Mouse (Mus musculus): ENCODE measurements around the gene Lhfpl2. TPM values are rescaled to one million over a fixed set of nuclear protein-coding genes. Genes with fewer than 3 reads are reported as not detected.
A peak's percentile ranks its signal among the peaks of the same experiment; 100 is the strongest.

The Lhfpl2 gene
- polyA plus RNA-seq, 1 experiment from 2014 or later: 10.2 TPM

DNA sequence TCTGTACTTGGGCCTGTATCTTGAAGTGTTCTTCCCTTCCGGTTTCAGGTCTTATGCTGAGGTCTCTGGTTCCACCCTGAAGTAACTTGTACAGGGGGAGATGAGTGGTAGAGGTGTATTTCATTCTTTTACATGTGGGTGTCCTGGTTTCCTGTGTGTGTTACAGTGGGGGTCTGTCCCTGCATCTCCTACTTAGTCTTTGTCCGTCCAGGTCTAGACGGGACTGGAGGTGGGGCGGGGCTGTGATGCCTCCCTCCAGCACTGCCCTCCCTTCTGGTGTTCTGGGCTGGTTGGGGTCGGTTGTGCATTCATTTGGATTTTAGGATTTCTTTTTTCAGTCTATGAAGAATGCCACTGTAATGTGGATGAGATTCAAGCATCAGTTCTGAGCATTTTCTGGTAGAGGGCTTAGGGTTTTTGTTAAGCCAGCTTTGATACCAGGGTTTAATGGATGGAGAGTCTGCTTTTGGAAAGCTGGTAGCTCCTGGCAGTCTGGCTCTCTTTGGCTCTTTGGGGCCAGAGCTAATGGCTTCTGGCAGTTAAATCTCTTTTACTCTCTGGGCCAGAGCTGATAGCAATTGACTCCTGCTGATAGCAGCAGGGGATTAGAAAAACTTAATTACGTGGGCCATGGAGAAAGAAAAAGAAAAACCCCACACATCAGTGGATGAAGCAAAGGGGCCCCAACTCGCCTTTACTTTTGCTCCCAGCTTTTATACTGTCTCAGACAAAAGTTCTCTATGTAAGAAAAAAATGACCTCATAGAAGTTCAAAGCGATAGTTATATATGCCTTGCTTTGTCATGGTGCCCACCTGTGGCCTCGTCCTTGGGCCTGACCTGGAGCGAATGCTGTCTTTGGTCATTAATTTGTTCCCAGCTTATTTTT lies 130.8 kb downstream of the Lhfpl2 start:
- Histone ChIP-seq H3K9me3 (ENCODE audit: control insufficient read depth) (no peaks in the 10 kb centered on the region), H3K4me3 (ENCODE audit: low read depth, low read length) (no peak overlapping the region)
- WGBS: 73% methylated on average over 10 of the region's 10 CpGs

DNA sequence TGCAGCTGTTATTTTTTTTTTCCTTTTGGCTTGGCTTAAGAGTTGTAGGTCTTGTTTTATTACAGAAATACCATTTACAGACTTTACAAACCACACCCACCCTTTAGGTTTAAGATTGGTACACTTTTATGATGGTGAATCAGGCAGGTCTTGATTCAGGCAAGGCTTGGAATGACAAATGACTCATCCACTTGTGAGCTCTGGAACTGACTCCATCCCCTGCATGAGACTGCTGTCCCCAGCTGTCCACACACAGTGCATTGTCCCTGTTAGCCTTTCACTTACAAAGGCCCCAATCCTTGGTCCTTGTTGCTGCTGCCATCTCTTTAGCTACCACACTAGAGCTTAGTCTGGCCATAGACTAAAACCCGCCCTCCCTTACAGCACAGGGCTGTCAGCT lies 132.8 kb downstream of the Lhfpl2 start:
- H3K4me2 ChIP-seq (replicated peaks; ENCODE audit: low read depth): no peak overlapping the region
- 74% methylated on average over 1 of the region's 1 CpGs for WGBS
- no peak for TF ChIP-seq CTCF (IDR thresholded peaks at IDR 0.05; ENCODE audit: low read depth)
- ATAC-seq: peak; percentile 61
- no peaks in the 10 kb centered on the region for H3K36me3 ChIP-seq (ENCODE audit: control insufficient read depth, insufficient read depth)
- no peak overlapping the region for H3K4me3 ChIP-seq (ENCODE audit: low read depth, low read length)
- H3K9me3 ChIP-seq (ENCODE audit: control insufficient read depth): no peaks in the 10 kb centered on the region
- peak overlapping the region; percentile 60; the same call in 1 of the 2 replicates for H3K27ac ChIP-seq (ENCODE audit: low read depth, low read length)
- no peak overlapping the region for H3K9ac ChIP-seq (ENCODE audit: low read depth, low read length)
- no peaks in the 10 kb centered on the region for H3K27me3 ChIP-seq (replicated peaks; ENCODE audit: control insufficient read depth, insufficient read depth, low read length)
- H3K4me1 ChIP-seq (replicated peaks; ENCODE audit: control insufficient read depth, insufficient read depth, low read length): peaks cover 18% of the 10 kb centered on the region

More for the DNA sequence above, 130.8 kb downstream of the Lhfpl2 start:
- TF ChIP-seq CTCF (IDR thresholded peaks at IDR 0.05; ENCODE audit: low read depth): no peak
- Histone ChIP-seq H3K27ac (ENCODE audit: low read depth, low read length) (no peak overlapping the region), H3K36me3 (ENCODE audit: control insufficient read depth, insufficient read depth) (no peaks in the 10 kb centered on the region), H3K4me1 (replicated peaks; ENCODE audit: control insufficient read depth, insufficient read depth, low read length) (peaks cover 18% of the 10 kb centered on the region), H3K9ac (ENCODE audit: low read depth, low read length) (no peak overlapping the region), H3K27me3 (replicated peaks; ENCODE audit: control insufficient read depth, insufficient read depth, low read length) (no peaks in the 10 kb centered on the region), H3K4me2 (replicated peaks; ENCODE audit: low read depth) (no peak overlapping the region)
- no peak for ATAC-seq

DNA sequence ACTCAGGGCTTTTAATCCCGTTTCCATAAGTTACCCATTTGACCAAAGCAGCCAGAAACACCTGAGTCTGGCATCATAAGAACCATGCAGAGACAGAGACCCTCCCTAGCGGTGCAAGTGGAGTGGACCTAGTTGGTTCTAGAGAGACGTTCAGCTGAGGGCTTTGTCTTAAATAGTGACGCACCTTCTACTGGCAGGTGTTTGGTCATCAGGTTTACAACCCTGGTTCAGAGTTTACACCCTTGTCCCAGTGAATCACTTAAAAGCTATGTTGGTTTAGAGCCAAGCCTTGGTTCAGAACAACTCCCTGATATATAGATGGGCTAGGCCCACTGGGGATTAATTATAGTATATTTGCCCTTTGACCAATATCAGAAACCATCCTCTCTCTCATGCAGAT lies 135.6 kb downstream of the Lhfpl2 start:
- H3K27me3 ChIP-seq (replicated peaks; ENCODE audit: control insufficient read depth, insufficient read depth, low read length): no peaks in the 10 kb centered on the region
- no peak overlapping the region for H3K9ac ChIP-seq (ENCODE audit: low read depth, low read length)
- no peak overlapping the region for H3K4me3 ChIP-seq (ENCODE audit: low read depth, low read length)
- H3K4me2 ChIP-seq (replicated peaks; ENCODE audit: low read depth): no peak overlapping the region
- no peak for TF ChIP-seq CTCF (IDR thresholded peaks at IDR 0.05; ENCODE audit: low read depth)
- peak overlapping the region; percentile 50; the same call in 1 of the 2 replicates for H3K27ac ChIP-seq (ENCODE audit: low read depth, low read length)
- no peaks in the 10 kb centered on the region for H3K9me3 ChIP-seq (ENCODE audit: control insufficient read depth)
- H3K4me1 ChIP-seq (replicated peaks; ENCODE audit: control insufficient read depth, insufficient read depth, low read length): peaks cover 18% of the 10 kb centered on the region
- ATAC-seq: peak; percentile 84
- no peaks in the 10 kb centered on the region for H3K36me3 ChIP-seq (ENCODE audit: control insufficient read depth, insufficient read depth)
- WGBS: 58% methylated on average over 4 of the region's 4 CpGs

DNA sequence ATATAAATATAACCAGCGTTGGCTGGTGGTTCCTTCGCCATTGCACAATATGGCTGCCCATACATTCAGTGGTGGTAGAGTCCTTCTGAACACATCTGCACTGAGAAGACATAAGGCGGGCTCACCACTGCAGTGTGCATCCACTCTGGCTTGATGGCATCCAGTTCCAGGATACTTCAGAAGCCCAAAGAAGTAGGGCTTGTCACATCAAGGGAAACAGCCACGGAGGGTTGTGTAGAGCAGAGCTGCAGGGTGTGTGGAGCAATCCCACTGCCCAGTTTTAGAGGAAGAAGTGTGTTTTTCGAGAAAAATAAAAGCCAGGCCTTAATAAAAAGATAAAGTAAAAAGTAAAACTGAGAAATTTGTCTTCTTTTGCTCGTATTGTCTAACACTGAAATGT lies 141.0 kb downstream of the Lhfpl2 start:
- Histone ChIP-seq H3K9ac (ENCODE audit: low read depth, low read length) (no peak overlapping the region), H3K4me2 (replicated peaks; ENCODE audit: low read depth) (no peak overlapping the region), H3K27ac (ENCODE audit: low read depth, low read length) (no peak overlapping the region), H3K4me1 (replicated peaks; ENCODE audit: control insufficient read depth, insufficient read depth, low read length) (no peaks in the 10 kb centered on the region; the same call in 1 of the 2 replicates), H3K4me3 (ENCODE audit: low read depth, low read length) (no peak overlapping the region), H3K27me3 (replicated peaks; ENCODE audit: control insufficient read depth, insufficient read depth, low read length) (no peaks in the 10 kb centered on the region), H3K36me3 (ENCODE audit: control insufficient read depth, insufficient read depth) (no peaks in the 10 kb centered on the region), H3K9me3 (ENCODE audit: control insufficient read depth) (no peaks in the 10 kb centered on the region)
- ATAC-seq: no peak
- TF ChIP-seq CTCF (IDR thresholded peaks at IDR 0.05; ENCODE audit: low read depth): no peak
- 82% methylated on average over 6 of the region's 6 CpGs for WGBS

DNA sequence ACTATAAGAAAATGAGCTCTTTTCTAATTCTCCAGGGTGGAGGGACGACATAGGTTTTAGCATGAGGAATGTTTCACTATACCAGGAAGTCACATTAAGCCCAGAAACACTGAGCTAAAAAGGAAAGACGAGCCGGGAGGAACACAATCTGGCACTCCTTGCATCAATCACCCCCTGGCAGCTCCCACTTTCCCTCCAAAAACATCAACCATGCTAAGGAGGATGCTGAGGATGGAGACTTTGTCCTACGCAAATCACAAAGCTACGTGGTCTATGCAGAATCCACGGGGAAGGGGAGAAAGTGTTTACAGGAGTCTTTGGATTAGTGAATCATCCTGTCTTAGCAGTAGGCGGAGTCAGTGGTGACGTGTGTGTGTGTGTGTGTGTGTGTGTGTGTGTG lies 142.2 kb downstream of the Lhfpl2 start:
- no peak for ATAC-seq
- Histone ChIP-seq H3K36me3 (ENCODE audit: control insufficient read depth, insufficient read depth) (0 out of 2 replicates have a peak, but pooled peaks cover 4% of the 10 kb centered on the region), H3K4me2 (replicated peaks; ENCODE audit: low read depth) (no peak overlapping the region), H3K9me3 (ENCODE audit: control insufficient read depth) (no peaks in the 10 kb centered on the region), H3K27me3 (replicated peaks; ENCODE audit: control insufficient read depth, insufficient read depth, low read length) (no peaks in the 10 kb centered on the region), H3K4me1 (replicated peaks; ENCODE audit: control insufficient read depth, insufficient read depth, low read length) (no peaks in the 10 kb centered on the region), H3K27ac (ENCODE audit: low read depth, low read length) (no peak overlapping the region), H3K9ac (ENCODE audit: low read depth, low read length) (no peak overlapping the region), H3K4me3 (ENCODE audit: low read depth, low read length) (no peak overlapping the region)
- no peak for TF ChIP-seq CTCF (IDR thresholded peaks at IDR 0.05; ENCODE audit: low read depth)
- WGBS: 62% methylated on average over 8 of the region's 8 CpGs

DNA sequence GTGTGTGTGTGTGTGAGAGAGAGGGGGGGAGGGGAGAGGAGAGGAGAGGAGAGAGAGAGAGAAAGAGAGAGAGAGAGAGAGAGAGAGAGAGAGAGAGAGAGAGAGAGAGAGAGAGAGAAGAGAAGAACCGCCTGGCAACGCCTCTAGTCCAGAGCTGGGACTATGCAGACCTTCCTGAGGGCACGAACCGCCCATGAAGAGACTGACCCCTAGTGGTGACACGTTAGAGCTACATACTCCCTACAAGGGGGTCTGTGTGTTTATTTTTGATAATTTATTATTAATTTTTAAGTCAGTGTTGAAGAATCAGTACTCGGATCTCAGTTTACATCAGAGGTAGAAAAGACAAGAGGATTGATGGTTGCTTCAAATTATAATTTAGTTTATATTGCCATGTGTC lies 147.6 kb downstream of the Lhfpl2 start:
- no peak for ATAC-seq
- Histone ChIP-seq H3K9me3 (ENCODE audit: control insufficient read depth) (no peaks in the 10 kb centered on the region), H3K27ac (ENCODE audit: low read depth, low read length) (no peak overlapping the region), H3K4me1 (replicated peaks; ENCODE audit: control insufficient read depth, insufficient read depth, low read length) (no peaks in the 10 kb centered on the region), H3K4me2 (replicated peaks; ENCODE audit: low read depth) (no peak overlapping the region), H3K27me3 (replicated peaks; ENCODE audit: control insufficient read depth, insufficient read depth, low read length) (no peaks in the 10 kb centered on the region), H3K4me3 (ENCODE audit: low read depth, low read length) (no peak overlapping the region), H3K9ac (ENCODE audit: low read depth, low read length) (no peak overlapping the region), H3K36me3 (ENCODE audit: control insufficient read depth, insufficient read depth) (peaks cover 15% of the 10 kb centered on the region)
- TF ChIP-seq CTCF (IDR thresholded peaks at IDR 0.05; ENCODE audit: low read depth): peak; percentile 89
- 11% methylated on average over 6 of the region's 6 CpGs for WGBS

Data from intestine, postnatal 0 days (tissue).